In the genomic region with DNA sequence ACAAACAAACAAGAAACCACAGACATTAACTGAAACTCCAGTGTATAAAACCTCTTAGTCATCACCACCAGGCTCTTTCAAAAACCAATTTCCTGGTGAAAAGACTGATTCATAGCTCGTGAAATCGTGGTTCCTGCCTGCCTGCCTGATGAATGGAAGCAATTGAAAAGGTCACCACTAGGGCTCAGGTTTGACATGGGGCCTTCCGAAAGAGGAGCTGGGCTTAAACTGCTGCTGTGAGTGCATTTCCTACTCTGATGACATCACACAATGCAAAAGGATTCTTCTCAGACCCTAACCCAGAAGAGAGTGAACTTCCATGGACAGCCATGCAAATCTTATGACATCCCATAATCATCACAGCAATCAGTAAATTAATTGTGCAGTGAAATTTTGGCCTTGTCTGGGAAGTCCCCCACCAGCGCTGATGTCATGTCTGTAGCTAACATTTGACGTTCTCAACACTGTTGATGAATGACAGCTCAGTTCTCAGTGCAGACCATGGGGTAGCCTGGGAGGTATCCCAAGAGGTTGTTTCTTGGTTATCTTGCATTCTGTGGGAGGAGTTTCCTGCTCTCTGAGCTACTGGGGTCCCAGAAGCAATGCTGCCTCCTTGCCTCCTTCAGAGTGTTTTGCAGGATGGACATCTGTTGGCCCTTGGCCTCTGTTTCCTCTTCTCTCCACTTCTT, we compare ENCODE assay signal across 10 mouse cellular contexts.
DNase-seq lines count a peak whose midpoint lies in the region; ATAC-seq and TF ChIP-seq lines count a peak whose summit lies in the region.
"Had no signal": no experiment of that assay in that cellular context is flagged by ENCODE, and none has a peak within 500 bp of the region (broad histone marks: within the 10 kb centered on the region; RNA-seq: fewer than 3 reads in every experiment).

No protein-coding gene starts in this region.

- no peak overlapping the region for H3K4me3 ChIP-seq in lung, embryonic 14.5 days (ENCODE audit: low read depth, low read length)
- H3K4me3 ChIP-seq: heart, embryonic 15.5 days had no signal

- no peaks in the 10 kb centered on the region for H3K27me3 ChIP-seq in lung, embryonic 14.5 days (ENCODE audit: insufficient read depth, low read length)
- H3K27me3 ChIP-seq: heart, embryonic 15.5 days had no signal

- no peak overlapping the region for H3K9ac ChIP-seq in lung, embryonic 14.5 days
- H3K9ac ChIP-seq: heart, embryonic 15.5 days; liver, embryonic 14.5 days had no signal

- peak; percentile 32; the same call in 1 of the 2 replicates for TF ChIP-seq CTCF in lung, embryonic 14.5 days (IDR thresholded peaks at IDR 0.05; ENCODE audit: low read depth)

- H3K27ac ChIP-seq in lung, embryonic 14.5 days (ENCODE audit: low read depth): no peak overlapping the region
- H3K27ac ChIP-seq: heart, embryonic 15.5 days; liver, embryonic 14.5 days had no signal

- H3K4me1 ChIP-seq in lung, embryonic 14.5 days (ENCODE audit: insufficient read depth): peaks cover 4% of the 10 kb centered on the region; the same call in 1 of the 2 replicates

- no peaks in the 10 kb centered on the region for H3K36me3 ChIP-seq in lung, embryonic 14.5 days (ENCODE audit: insufficient read depth)
- H3K36me3 ChIP-seq: heart, embryonic 15.5 days had no signal

- no peak overlapping the region for H3K4me2 ChIP-seq in lung, embryonic 14.5 days
- H3K4me2 ChIP-seq: heart, embryonic 15.5 days had no signal

- peak; percentile 83; the same call in 1 of the 2 replicates for ATAC-seq in lung, embryonic 14.5 days (ENCODE audit: insufficient read depth)

- no peaks in the 10 kb centered on the region for H3K9me3 ChIP-seq in lung, embryonic 14.5 days (ENCODE audit: low read depth, low read length)
- H3K9me3 ChIP-seq: heart, embryonic 15.5 days had no signal

- DNase-seq in adrenal gland, adult 8-10 months: peak; percentile 8
- no peak for DNase-seq in adrenal gland, adult 18-20 months (ENCODE audit: low spot score in 2 of 2)
- DNase-seq in lung, embryonic 14.5 days: peak; percentile 43
- no peak for DNase-seq in lung, adult 18-20 months
- peak; percentile 58 for DNase-seq in fibroblast of lung, adult 2 months (ENCODE audit: low read depth)
- peak; percentile 19 for DNase-seq in thymus, postnatal 14 days
- DNase-seq in ovary, postnatal 36 days (ENCODE audit: low spot score): no peak
- no peak for DNase-seq in urinary bladder, postnatal 10 days (ENCODE audit: low spot score)

- WGBS in lung, embryonic 14.5 days: 49% methylated on average over 5 of the region's 5 CpGs

Comparison
In these comparisons a context has a peak if more than half of its experiments do, and no peak if none do; other contexts are left out.
1. DNase-seq: peak in adrenal gland, adult 8-10 months (single experiment), lung, embryonic 14.5 days (single experiment), fibroblast of lung, adult 2 months (single experiment) and thymus, postnatal 14 days (single experiment); none in adrenal gland, adult 18-20 months (0 of 2), lung, adult 18-20 months (0 of 2), ovary, postnatal 36 days (single experiment) and urinary bladder, postnatal 10 days (single experiment).